Mouse (Mus musculus) liver, embryonic 15.5 days (tissue): ENCODE results near the gene Cbx5. TPM values are rescaled to one million over a fixed set of nuclear protein-coding genes. Genes with fewer than 3 reads are reported as not detected.

Experiments used
- ATAC-seq: fragments of 200-750 bp; cut with Nextera tagmentation; 2 replicates; pipeline ENCODE4 v1.8.0; 2017; ENCODE audit warnings: moderate number of reproducible peaks, mild to moderate bottlenecking, moderate library complexity; ENCODE audit not compliant: insufficient read depth
- H3K27ac ChIP-seq: fragments of 300-500 bp; sonication (generic); replicated peaks from 2 replicates; pipeline ENCODE4 v1.5.1; 2015; ENCODE audit warnings: mild to moderate bottlenecking, inconsistent platforms
- H3K27me3 ChIP-seq: fragments of 300-500 bp; sonication (generic); 2 replicates; pipeline ENCODE4 v1.6.1; 2015; ENCODE audit warnings: mild to moderate bottlenecking, inconsistent platforms
- H3K36me3 ChIP-seq: fragments of 300-500 bp; sonication (generic); replicated peaks from 2 replicates; pipeline ENCODE4 v1.6.1; 2015; ENCODE audit warnings: moderate library complexity, mild to moderate bottlenecking, inconsistent platforms
- H3K4me1 ChIP-seq: fragments of 300-500 bp; sonication (generic); replicated peaks from 2 replicates; pipeline ENCODE4 v1.6.1; 2015; ENCODE audit warnings: inconsistent platforms
- H3K4me2 ChIP-seq: fragments of 300-500 bp; sonication (generic); 2 replicates; pipeline ENCODE4 v1.6.1; 2015; ENCODE audit warnings: moderate library complexity, mild to moderate bottlenecking, inconsistent platforms
- H3K4me3 ChIP-seq: fragments of 300-500 bp; sonication (generic); replicated peaks from 2 replicates; pipeline ENCODE4 v1.5.1; 2015; ENCODE audit warnings: mild to moderate bottlenecking, inconsistent platforms
- H3K9ac ChIP-seq: fragments of 300-500 bp; sonication (generic); 2 replicates; pipeline ENCODE4 v1.6.1; 2015; ENCODE audit warnings: moderate library complexity, mild to moderate bottlenecking, inconsistent platforms
- H3K9me3 ChIP-seq: fragments of 300-500 bp; sonication (generic); replicated peaks from 2 replicates; pipeline ENCODE4 v1.6.1; 2016; ENCODE audit warnings: inconsistent platforms
- WGBS: fragments of 180-500 bp; shearing (Covaris S2); methylation state at CpG from one replicate; pipeline ENCODE4 v1.1.7; 2015; ENCODE audit warnings: mixed read lengths; ENCODE audit not compliant: insufficient replicate concordance; 5-methylcytosine and 5-hydroxymethylcytosine counted together
- polyA plus RNA-seq: library from polyadenylated mRNA; unstranded; fragments of >200 nt; fragmentation: Nextera tagmentation; extraction: Ambion mirVana; gene quantifications from 2 replicates; pipeline ENCODE4 v1.2.1, GENCODE M21; 2015

Cbx5 gene
- polyA plus RNA-seq, 1 experiment from 2014 or later = 49.2 TPM

DNA sequence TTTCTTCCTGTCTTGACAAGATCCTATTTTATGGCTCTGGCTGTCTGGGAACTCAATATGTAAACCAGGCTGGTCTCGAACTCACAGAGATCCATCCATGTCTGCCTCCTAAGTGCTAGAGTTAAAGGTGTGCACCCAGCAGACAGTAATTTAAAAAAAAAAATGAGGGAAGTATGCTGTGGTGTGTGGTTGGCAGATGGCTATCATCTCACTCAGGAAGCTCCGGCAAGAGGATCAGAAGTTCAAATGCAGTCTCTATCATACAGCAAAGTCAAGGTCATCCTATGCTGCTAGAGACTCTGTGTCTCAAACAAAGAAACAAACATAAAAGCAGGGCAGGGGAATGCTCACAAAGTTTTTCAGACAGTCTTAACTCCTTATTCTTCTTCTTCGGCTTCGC, 29.3 kb upstream of the Cbx5 start:
- Histone ChIP-seq H3K4me2 (no peak overlapping the region), H3K4me3 (no peak overlapping the region), H3K27ac (peak overlapping the region; percentile 55; the same call in 1 of the 2 replicates), H3K36me3 (no peaks in the 10 kb centered on the region), H3K9ac (no peak overlapping the region), H3K9me3 (no peaks in the 10 kb centered on the region), H3K4me1 (peaks cover 51% of the 10 kb centered on the region), H3K27me3 (no peaks in the 10 kb centered on the region)
- WGBS = 42% methylated on average over 4 of the region's 4 CpGs
- no peak for ATAC-seq

DNA sequence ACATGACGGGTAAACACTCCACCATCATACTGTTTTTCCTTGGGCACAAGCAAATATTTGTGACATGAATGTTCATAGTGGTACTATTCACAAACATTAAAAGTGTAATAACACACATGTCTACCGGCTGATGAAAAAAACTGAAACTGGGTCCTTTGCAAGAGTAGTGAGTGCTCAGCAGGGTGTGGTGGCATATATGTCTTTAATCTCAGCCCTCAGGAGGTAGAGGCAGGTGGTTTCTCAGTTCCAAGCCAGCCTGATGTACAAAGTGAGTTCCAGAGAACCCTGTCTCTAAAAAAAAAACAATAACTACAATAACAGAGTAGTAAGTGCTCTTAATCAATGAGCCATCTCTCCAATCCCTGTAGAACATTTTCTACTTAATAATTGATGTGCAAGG, 25.2 kb upstream of the Cbx5 start:
- WGBS = 43% methylated on average over 2 of the region's 2 CpGs
- peak overlapping the region; percentile 46 for H3K27ac ChIP-seq

DNA sequence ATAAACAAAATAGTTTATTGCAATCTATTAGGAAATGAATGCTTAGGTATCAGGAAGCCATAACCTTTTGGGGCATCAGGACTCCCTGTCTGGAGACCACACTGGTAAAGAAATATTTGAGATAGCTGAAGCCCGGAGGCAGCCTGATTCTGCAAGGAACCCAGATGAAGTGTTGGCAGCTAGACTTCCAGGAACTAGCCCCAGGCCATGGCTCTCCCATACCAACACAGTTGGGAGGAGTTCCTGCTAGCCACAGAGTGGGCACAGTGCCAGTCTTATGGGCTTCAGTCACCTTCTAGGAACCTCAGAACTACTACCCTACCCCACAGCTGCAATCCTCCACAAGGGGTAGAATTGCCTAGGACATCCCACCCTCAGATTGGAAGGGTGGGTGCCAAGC, 20.4 kb upstream of the Cbx5 start:
- H3K4me2 ChIP-seq = peak overlapping the region; percentile 41
- 6% methylated on average over 1 of the region's 1 CpGs for WGBS
- H3K9ac ChIP-seq = peak overlapping the region; percentile 39

More for the DNA sequence above, 25.2 kb upstream of the Cbx5 start:
- Histone ChIP-seq H3K27me3 (no peaks in the 10 kb centered on the region), H3K4me1 (peaks cover 58% of the 10 kb centered on the region), H3K36me3 (no peaks in the 10 kb centered on the region), H3K4me2 (0 out of 2 replicates have a peak overlapping the region, but pooled peaks have one; percentile 1), H3K9ac (no peak overlapping the region), H3K4me3 (no peak overlapping the region), H3K9me3 (no peaks in the 10 kb centered on the region)
- ATAC-seq = peak; percentile 50; the same call in 1 of the 2 replicates

DNA sequence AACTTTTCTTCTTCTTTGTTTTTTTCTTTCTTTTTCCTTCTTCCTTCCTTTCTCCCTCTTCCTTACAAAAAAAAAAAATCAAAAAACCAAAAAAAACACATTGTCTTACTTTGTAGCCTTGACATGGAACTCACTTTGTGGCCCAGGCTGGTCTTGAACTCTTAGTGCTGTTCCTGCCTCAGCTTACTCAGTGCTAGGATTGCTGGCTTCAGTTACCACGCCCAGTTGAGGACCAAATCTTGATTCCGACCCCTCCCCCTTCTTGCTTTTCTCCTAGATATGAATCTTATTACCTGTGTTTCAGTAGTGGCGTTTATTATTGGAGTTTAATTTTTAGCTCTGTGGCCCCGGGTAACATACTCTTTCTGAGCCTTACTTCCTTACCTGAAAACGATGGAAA, 19.5 kb upstream of the Cbx5 start:
- no peak overlapping the region; the same call in 1 of the 2 replicates for H3K9ac ChIP-seq
- H3K27ac ChIP-seq = peak overlapping the region; percentile 99
- H3K4me2 ChIP-seq = peak overlapping the region; percentile 85
- H3K4me1 ChIP-seq = peaks cover 67% of the 10 kb centered on the region
- no peaks in the 10 kb centered on the region for H3K9me3 ChIP-seq
- H3K4me3 ChIP-seq = peak overlapping the region; percentile 77; the same call in 1 of the 2 replicates
- no peak for ATAC-seq
- H3K27me3 ChIP-seq = no peaks in the 10 kb centered on the region
- WGBS = 31% methylated on average over 5 of the region's 5 CpGs
- H3K36me3 ChIP-seq = no peaks in the 10 kb centered on the region

More for the DNA sequence above, 20.4 kb upstream of the Cbx5 start:
- Histone ChIP-seq H3K4me3 (0 out of 2 replicates have a peak overlapping the region, but pooled peaks have one; percentile 4), H3K27me3 (no peaks in the 10 kb centered on the region), H3K4me1 (peaks cover 74% of the 10 kb centered on the region), H3K9me3 (no peaks in the 10 kb centered on the region), H3K36me3 (no peaks in the 10 kb centered on the region), H3K27ac (peak overlapping the region; percentile 99)
- no peak for ATAC-seq

DNA sequence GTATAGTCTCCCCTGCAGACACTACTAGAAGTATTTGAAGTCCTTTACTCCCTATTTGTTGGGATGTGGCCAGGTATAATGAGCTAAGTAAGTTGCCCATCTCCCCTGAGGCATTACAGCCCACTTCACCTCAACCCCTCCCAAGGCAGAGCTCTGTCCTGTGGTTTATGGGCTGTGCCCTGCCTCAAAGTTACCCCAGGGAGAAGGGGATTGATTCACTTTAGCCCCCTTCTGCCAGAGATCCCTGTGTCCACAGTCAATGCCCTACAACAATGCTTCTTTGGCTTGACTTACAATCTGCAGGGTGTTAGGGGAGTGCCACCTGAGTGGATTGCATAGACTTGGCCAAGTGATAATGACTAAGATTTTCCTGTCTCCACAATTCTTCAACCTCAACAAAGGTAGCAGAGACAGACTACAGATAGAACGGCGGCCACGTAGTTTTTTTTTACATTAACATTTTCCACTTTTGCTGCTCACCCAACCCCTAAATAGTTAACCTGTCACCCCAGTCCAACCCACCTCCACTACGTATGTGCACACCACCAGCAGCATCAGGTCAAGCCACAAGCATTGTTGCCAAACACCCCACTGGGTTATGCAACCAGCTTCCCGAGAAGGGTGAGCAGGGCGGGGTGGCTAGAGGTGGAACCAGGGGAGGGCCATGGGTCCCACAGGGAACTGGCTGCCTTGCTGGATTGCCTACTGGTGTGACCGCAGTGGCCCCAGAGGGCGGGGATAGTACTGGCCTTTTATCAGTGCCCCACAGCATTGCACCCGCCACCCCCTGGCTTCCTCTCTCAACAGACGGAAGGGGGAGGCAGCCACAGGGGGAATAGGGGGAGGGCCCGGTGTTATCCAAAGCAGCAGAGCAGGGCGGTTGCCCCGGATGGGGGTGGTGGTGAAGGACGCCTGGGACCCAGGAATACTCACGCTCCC, 18.4 kb upstream of the Cbx5 start, which contains the start of gene Nfe2:
Gene Nfe2, minus strand, starts transcription at position 614 of the 939 bp plus-strand sequence.
- H3K27ac ChIP-seq = peak within 1 kb of the TSS; percentile 99
- WGBS = under 1% methylated on average over 15 of the region's 15 CpGs
- no peaks in the 10 kb centered on the region for H3K27me3 ChIP-seq
- H3K36me3 ChIP-seq = peaks cover 2% of the 10 kb centered on the region; the same call in 1 of the 2 replicates
- ATAC-seq = peak; percentile 96
- H3K4me3 ChIP-seq = peak within 1 kb of the TSS; percentile 77
- H3K9ac ChIP-seq = peak within 1 kb of the TSS; percentile 86
- no peaks in the 10 kb centered on the region for H3K9me3 ChIP-seq
- H3K4me1 ChIP-seq = peaks cover 67% of the 10 kb centered on the region
- H3K4me2 ChIP-seq = peak within 1 kb of the TSS; percentile 85

DNA sequence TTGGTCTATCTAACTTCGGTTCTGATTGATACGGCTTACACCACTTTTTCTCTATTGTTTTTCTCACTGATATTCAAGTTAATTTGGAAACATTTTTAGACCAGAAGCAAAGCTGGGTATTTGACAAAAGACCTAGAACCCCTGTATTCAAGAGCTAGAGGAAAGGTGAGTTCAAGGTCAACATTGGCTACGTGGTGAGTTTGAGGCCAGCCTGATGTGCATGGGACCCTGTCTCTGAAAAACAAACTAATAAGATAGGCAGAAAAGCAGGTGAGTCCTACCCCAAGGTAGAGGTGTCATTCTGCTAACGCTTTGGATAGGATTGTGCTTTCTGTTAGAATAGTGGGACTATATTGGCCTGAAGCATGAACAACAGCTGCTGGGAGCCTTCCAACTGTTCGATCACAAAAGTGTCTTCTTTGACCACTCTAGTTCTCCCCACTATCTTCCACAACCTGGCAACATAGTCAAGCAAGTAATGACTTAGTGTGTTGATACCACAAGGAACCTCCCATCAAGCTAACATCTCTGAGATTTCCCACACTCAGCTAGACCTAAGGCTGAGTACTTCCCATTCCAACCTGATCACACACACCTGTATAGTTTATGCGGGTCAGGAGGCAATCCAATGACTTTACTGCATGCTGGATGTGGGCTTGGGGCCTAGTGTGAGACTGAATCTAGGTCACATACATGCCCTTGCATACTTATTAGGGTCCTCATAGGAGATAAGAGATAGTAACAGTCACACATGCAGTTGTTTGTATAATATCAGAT, 16.8 kb upstream of the Cbx5 start:
- H3K27ac ChIP-seq = peak overlapping the region; percentile 99
- no peaks in the 10 kb centered on the region for H3K27me3 ChIP-seq
- peak overlapping the region; percentile 94 for H3K9ac ChIP-seq
- peak overlapping the region; percentile 77 for H3K4me3 ChIP-seq
- H3K4me2 ChIP-seq = peak overlapping the region; percentile 85
- 57% methylated on average over 6 of the region's 6 CpGs for whole genome bisulfite sequencing
- ATAC-seq = no peak
- no peaks in the 10 kb centered on the region for H3K9me3 ChIP-seq
- peaks cover 17% of the 10 kb centered on the region for H3K36me3 ChIP-seq
- peaks cover 75% of the 10 kb centered on the region for H3K4me1 ChIP-seq

DNA sequence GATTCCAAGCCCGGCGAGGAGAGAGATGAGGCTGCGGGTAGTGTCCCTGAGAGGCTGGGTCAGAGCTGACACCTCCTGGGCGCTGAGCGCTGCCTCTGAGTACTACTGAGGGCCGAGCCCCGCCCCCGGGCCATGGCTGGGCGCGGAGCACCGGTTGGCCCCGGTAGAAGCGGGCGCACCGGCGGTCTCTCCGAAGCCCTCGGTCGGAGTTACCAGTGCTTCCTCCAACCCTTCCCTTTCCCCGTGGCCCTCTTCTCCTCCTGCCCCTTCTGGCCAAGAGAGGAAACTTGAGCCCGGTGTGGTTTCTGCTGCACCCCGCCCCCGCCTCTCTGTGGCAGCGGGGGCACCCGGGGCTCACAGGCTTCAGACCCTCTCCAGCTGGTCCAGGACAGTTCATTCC, 15.6 kb upstream of the Cbx5 start:
- H3K27me3 ChIP-seq = no peaks in the 10 kb centered on the region
- peak overlapping the region; percentile 99 for H3K27ac ChIP-seq
- H3K9me3 ChIP-seq = no peaks in the 10 kb centered on the region
- H3K9ac ChIP-seq = peak overlapping the region; percentile 94
- H3K4me3 ChIP-seq = peak overlapping the region; percentile 77
- H3K4me1 ChIP-seq = peaks cover 76% of the 10 kb centered on the region
- peak; percentile 32 for ATAC-seq
- peak overlapping the region; percentile 85 for H3K4me2 ChIP-seq
- 0% methylated on average over 25 of the region's 25 CpGs for WGBS
- peaks cover 29% of the 10 kb centered on the region for H3K36me3 ChIP-seq

DNA sequence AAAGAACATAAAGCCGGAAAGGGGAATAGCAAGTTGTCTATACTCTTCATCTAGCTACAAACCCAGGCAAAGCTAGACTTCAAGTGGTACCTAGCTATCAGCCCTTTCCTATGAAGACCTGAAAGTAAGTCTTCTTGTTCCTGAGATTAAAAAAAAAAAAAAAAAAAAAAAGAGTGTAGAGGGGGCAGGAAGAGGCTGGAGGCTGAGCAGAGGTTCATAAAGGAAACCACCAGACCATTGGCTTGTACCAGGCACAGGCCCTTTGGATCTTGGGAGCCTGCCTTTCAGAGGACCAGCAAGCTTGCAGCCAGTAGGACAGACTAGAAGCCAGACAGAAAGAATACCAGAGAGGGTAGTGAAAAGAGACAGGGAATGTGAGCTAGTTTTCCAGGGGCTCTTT, 13.7 kb upstream of the Cbx5 start:
- H3K27ac ChIP-seq = peak overlapping the region; percentile 99
- 36% methylated on average over 1 of the region's 1 CpGs for WGBS
- peak overlapping the region; percentile 85 for H3K4me2 ChIP-seq
- H3K36me3 ChIP-seq = peaks cover 45% of the 10 kb centered on the region
- H3K4me1 ChIP-seq = peaks cover 76% of the 10 kb centered on the region
- ATAC-seq = no peak
- no peaks in the 10 kb centered on the region for H3K27me3 ChIP-seq
- peak overlapping the region; percentile 77 for H3K4me3 ChIP-seq
- no peaks in the 10 kb centered on the region for H3K9me3 ChIP-seq
- peak overlapping the region; percentile 94 for H3K9ac ChIP-seq

DNA sequence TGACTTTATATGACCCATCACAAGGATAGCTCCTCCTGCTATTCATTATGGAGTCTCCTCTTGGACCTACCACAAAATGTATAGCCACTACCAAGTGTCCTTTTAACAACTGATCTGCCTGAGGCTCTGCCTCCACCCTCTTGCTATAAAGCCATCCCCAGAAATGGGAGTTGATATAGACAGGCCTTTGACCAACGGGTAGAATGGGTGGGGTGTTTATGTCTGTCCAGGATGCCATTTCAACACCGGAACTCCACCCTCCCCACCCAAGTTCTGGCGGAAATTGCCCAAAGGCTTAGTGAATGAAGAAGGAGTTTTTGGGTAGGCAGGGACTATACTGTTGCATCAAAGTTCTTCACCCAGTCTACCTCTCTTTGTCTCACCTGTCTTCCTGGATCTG, 13.0 kb upstream of the Cbx5 start:
- WGBS = 9% methylated on average over 3 of the region's 3 CpGs

DNA sequence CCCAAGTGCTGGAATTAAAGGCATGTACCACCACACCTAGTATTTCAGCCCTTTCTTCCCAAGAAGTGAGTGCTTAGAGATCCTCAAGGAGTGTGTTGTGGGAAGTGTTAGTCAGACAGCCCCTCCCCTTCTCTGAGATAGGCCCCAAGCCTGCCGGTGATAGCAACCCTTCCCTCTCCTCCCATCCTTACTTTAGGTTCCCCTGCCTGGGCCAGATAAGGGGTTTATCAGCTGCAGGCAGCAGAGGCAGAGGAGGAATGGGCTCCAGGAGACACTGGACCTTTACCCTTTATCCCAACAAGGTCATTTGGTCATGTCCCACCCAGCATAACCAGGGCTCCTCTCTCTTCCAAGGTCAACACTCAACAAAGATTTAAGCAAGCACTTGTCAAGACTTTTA, 12.0 kb upstream of the Cbx5 start:
- H3K27ac ChIP-seq = peak overlapping the region; percentile 99
- H3K4me1 ChIP-seq = peaks cover 74% of the 10 kb centered on the region
- H3K9me3 ChIP-seq = no peaks in the 10 kb centered on the region
- peak; percentile 77 for ATAC-seq
- WGBS = 15% methylated on average over 1 of the region's 1 CpGs
- peaks cover 63% of the 10 kb centered on the region for H3K36me3 ChIP-seq
- no peaks in the 10 kb centered on the region for H3K27me3 ChIP-seq
- H3K4me2 ChIP-seq = peak overlapping the region; percentile 85
- peak overlapping the region; percentile 77 for H3K4me3 ChIP-seq
- peak overlapping the region; percentile 94 for H3K9ac ChIP-seq

More for the DNA sequence above, 13.0 kb upstream of the Cbx5 start:
- H3K9me3 ChIP-seq = no peaks in the 10 kb centered on the region
- peak; percentile 58 for ATAC-seq
- peak overlapping the region; percentile 94 for H3K9ac ChIP-seq
- H3K27ac ChIP-seq = peak overlapping the region; percentile 99
- peaks cover 77% of the 10 kb centered on the region for H3K4me1 ChIP-seq
- H3K4me2 ChIP-seq = peak overlapping the region; percentile 85
- no peaks in the 10 kb centered on the region for H3K27me3 ChIP-seq
- H3K36me3 ChIP-seq = peaks cover 52% of the 10 kb centered on the region
- peak overlapping the region; percentile 77 for H3K4me3 ChIP-seq
